Mouse (Mus musculus): ENCODE measurements around the gene Elmod1.
"Not testable (repeated sequence)": the region's sequence is repeated elsewhere in the genome, so short reads cannot be mapped to it uniquely, and the experiment has no call there.

Elmod1 gene

DNA sequence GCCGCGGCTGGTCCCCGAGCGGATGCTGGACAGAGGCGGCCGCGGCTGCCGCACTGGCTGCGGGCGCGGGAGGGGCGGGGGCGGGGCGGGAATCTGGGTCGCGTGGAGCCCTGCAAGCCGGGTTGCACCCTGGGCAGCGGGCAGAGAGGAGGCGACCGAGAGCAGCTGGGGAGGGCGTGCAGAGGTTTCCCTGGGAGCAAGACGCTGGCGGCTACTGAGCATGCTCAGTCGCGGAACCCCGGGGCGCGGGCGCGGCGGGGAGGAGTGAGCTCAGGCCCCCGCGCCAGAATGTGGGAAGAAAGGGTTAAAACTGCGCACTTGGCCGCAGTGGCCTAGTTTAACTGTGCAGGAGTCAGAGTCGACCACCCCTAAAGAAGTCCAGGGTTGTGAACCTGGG lies at the start of gene Elmod1:
Elmod1 (minus strand) TSS at position 180 of the 397 bp plus-strand sequence.
- DNase-seq (ENCODE audit: low spot score): no peak

- DNase-seq (ENCODE audit: low spot score): no peak
Observed at GRCm38 (mm10) chr9:54022795-54023194, 47.7 kb upstream of the Elmod1 start.

DNA sequence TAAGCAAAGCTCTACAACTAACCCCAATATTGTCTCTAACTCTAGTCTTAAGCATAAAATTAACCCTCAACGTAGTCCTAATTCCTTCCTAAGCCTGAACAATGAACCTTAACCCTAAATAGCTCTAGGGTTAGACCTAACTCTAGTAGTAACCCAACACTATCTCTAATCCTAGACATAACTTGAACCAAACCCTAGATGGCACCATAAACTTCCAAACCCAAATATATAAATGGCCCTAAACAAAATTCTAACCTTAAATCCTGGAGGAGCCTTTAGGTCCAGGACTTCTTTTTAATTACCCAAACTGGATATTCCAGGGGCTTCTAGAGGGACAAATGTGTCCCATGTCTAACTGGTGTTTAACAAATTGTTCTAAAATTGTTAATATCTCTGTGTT lies 19.4 kb upstream of the Elmod1 start:
- no peak for DNase-seq (ENCODE audit: low spot score)

- not testable (repeated sequence) for DNase-seq (ENCODE audit: low spot score)
Observed at GRCm38 (mm10) chr9:53992567-53992966, 17.5 kb upstream of the Elmod1 start.

DNA sequence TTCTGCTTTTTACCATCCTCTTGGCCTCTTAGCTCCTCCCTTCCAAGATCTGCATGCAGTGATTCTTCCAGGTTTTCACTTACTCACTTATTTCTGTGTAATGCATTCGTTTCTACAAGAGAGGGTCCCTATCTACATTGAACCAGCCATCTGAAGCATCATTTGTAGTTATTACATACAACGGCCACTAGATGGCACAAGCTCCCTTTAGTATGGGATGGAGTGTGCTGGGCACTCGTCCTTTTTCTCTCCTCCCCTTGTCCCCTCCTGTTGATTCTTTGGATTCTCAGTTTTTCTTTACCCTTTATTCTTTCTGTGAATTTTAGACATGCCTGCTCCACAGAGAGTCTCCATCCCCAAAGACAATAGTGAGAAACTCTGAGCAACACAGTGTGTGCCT lies 15.8 kb upstream of the Elmod1 start:
- DNase-seq (ENCODE audit: low spot score): peak; percentile 66

- DNase-seq (ENCODE audit: low spot score): peak; percentile 23
Observed at GRCm38 (mm10) chr9:53986972-53987371, 11.9 kb upstream of the Elmod1 start.

DNA sequence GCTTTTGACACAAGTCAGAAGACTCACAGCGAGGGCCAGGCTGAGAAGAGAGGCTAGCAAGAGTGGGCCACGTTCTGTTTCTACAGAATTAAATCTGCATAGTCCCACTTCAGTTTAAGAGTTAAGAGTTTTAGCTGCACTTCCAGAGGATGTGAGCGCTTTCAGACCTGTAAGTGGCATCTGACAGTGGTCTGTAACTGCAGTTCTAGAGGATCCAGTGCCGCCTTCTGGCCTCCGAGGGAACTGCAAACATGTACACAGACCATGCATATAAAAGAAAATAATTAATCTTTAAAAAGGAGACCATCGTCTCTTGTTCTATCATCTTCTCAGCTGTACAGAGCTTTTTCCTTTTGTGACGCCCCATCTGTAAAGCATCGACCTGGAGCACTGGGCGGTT lies 9.8 kb upstream of the Elmod1 start:
- DNase-seq (ENCODE audit: low spot score): no peak

- no peak for DNase-seq (ENCODE audit: low spot score)
Observed at GRCm38 (mm10) chr9:53974328-53975121, 576 bp downstream of the Elmod1 start.

DNA sequence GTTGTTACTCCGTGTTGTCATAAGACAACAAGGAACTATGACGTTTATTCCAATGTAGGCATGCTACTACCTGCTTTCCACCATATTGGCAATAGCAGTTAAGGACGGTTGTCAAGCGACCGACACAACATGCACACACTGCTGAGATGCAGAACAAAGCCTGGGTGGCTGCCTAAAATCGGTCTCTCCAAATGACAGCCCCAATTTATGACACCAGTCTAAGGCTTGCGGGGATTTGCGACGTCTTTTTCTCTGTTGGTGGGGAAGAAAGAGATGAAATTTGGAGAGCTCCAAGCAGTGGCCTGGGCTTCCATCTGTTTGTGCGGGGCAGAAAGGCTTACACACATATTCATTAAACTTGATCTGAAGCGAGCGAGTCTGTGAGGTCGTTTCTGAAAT lies 1.2 kb downstream of the Elmod1 start:
- DNase-seq (ENCODE audit: low spot score): no peak

DNA sequence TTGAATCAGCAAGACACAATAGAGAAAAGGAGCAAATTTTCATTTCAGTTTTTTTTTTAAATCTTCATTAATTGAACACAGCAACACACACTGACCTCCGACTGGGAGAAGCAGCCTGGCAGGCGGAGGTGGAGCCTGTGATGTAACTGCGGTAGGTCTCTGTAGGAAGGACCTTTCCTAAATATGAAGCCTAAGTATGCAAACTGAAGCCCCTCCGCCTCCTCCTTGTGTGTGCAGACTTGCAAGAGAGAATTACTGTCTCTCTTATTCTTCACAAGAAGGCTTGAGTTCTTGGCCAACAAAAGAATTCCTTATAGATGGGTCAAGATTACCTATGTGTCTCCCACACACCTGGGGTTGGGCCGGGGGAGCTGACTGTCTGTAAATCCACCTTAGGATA lies 1.9 kb downstream of the Elmod1 start:
- no peak for DNase-seq (ENCODE audit: low spot score)

GRCm38 (mm10) chr9:53972358-53972757 lies 2.7 kb downstream of the Elmod1 start:
- no peak for DNase-seq (ENCODE audit: low spot score)

- DNase-seq (ENCODE audit: low spot score): no peak
Observed at GRCm38 (mm10) chr9:53967610-53968368, 7.3 kb downstream of the Elmod1 start.

GRCm38 (mm10) chr9:53957021-53957420 lies 18.1 kb downstream of the Elmod1 start:
- no peak for DNase-seq (ENCODE audit: low spot score)

GRCm38 (mm10) chr9:53954853-53955252 lies 20.2 kb downstream of the Elmod1 start:
- DNase-seq (ENCODE audit: low spot score): no peak

- DNase-seq (ENCODE audit: low spot score): no peak
Observed at GRCm38 (mm10) chr9:53947463-53947862, 27.6 kb downstream of the Elmod1 start.

- no peak for DNase-seq (ENCODE audit: low spot score)
Observed at GRCm38 (mm10) chr9:53938555-53938954, 36.5 kb downstream of the Elmod1 start.

DNA sequence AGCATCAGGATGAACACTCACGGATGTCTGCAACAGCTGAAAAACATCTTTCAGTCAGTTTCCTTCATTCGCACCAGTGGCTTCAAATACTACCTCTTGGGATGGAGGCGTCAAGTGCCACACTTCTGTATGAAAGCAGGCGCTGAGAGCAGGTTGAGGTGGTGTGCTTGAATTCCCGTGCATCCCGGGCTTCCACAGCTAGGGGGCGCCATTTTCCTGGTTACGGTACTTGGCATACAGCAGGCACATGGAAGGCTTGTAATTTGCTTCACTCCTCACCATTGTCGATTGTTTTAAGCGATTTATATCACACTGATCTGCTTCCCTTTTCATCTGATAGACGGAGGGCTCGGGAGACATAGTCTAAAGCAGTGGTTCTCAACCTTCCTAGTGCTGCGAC lies 40.9 kb downstream of the Elmod1 start:
- no peak for DNase-seq (ENCODE audit: low spot score)

DNA sequence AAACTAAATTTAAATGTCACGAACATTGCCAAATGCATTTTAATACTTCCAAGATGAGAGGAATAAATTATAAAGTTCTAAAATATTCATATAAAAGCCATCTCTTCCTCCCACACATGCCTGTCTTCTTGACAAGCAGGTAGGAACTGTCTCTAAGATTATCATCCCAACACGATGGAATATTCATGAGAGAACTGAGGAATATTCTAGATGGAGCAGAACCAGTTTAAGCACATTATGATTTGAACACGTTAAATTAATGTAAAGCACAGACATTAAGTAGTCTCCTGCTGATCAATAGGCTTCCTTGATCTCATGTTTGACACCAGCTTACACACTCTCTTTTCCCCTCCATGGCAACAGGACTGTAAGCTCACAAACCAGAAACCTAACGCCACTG lies 41.7 kb downstream of the Elmod1 start:
- DNase-seq (ENCODE audit: low spot score): no peak

DNA sequence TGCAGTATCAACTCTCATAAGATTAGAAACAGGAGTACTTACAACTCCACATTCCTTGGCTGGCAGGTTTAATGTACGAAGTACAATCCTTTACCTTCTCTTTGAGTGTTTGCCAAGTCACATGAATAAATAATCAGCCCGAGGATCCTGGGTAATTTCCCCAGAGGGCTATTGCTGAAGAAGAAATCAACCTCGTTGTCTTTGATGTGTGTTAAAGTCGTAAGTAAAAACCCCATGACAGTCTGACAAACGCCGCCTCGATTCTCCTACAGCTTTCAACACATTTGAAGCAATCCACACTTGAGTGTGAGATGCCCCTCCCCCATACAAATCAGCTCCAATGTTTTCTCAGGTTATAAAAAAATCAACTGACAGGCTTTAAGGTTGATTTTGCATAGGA lies 44.2 kb downstream of the Elmod1 start:
- DNase-seq (ENCODE audit: low spot score): no peak

- DNase-seq (ENCODE audit: low spot score): no peak
Observed at GRCm38 (mm10) chr9:53921061-53921460, 54.0 kb downstream of the Elmod1 start.

DNA sequence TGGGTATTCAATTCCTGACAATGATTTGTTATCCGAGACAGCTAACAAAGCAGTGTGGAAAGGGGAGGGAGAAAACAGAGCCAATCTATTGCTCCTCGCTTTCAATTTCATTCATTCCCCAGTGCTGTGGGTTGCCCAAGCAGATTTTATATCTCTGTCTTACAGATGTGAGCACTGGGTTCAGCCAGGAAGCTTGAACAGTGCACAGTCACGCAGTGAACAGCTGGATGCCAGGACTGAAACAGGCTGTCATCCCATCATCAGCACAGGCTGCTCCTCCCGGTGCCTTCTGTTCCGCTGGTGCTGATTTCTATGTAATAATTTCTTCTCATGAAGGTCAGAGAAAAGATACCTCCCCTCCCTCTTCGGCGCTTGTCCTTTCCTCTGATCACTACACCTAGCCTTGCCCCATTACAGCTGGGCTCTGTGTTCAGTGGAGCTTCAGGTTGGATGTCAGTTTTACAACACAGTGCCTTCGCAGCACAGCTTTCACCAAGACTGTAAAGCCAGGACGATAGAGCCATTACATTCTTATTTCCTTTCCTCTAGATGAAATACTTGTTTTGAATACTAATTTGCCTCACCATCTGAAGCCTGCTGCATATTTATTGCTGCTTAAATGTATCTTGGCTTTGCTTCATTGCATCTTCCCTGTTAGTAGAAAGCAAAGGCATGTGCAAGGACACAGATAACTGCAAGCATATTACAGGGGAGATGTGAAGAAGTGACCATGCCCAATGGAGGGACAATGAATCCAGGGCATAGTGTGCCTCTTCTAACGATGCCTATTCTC lies 59.0 kb downstream of the Elmod1 start:
- no peak for DNase-seq (ENCODE audit: low spot score)

GRCm38 (mm10) chr9:53910823-53911222 lies 64.3 kb downstream of the Elmod1 start:
- no peak for DNase-seq (ENCODE audit: low spot score)

- DNase-seq (ENCODE audit: low spot score): no peak
Observed at GRCm38 (mm10) chr9:53910331-53910730, 64.8 kb downstream of the Elmod1 start.
